Mouse (Mus musculus) regulatory T cell (primary cell): Measurements from ENCODE around the gene Srp54a.
"Not testable (repeated sequence)": the region's sequence is repeated elsewhere in the genome, so short reads cannot be mapped to it uniquely, and the experiment has no call there.

Source experiments
- in situ Hi-C: fragments of 300-600 bp; cut with MboI, MseI; formaldehyde crosslinking; loops from one replicate; pipeline ENCODE4 v1.15.1; 2025; ENCODE audit warnings: high pct_unique_total_duplicates

Srp54a gene

GRCm38 (mm10) chr12:55079726-55080600, at the start of gene Srp54a, which contains the start of gene 2700097O09Rik:
Srp54a (plus strand) TSS chr12:55080262.
2700097O09Rik (minus strand) TSS chr12:55080110.
- in situ Hi-C loops, result loop anchor here (5.0 to 10.0 kb wide), 2 partner anchors 98 to 145 kb away; no protein-coding TSS in a partner anchor

DNA sequence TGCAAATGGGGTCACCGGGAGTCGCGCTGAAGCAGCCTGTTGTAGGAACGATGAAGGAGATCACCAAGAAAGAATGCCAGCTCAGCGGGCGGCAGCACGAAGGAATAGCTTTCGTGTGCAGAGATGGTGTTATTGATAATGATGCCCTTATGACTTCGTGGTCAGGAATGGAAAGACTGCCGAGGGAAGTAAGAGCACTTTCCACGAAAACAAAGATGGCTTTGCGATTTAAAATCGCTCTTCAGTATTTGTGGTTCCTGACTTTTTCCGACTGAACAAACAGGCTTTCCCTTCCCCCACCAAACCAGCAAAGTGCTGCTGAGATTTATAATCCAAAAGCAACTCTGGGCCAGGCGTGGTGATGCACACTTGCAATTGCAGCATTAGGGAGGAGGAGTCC, 39.1 kb upstream of the Srp54a start:
- in situ Hi-C loops, result no loop called here

DNA sequence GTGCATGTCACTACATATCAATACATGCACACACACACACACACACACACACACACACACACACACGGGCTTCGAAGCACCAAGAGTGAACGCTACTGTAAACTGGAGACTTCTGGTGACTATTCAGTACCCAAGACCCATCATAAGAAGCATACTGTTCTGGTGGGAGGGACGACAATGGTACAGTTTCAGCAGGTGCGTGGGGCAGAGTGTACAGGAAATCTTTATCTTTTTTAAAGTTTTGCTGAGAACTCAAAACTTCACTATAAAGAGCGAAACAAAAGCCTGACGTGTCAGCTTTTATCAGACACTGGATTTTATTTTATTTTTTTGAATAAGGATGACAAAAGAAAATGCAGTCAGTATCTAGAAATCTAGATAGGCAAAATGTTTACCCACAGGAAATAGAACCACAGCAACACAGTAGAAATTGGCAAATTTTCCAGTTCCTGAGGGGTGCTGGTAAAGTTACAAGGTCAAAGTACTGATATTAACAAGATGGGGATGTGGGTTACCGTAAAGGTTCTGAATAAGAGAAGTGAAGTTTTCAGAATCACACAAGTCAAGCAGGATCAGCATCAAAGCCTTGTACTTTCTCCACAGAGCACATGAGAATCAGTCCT, 30.2 kb upstream of the Srp54a start:
- in situ Hi-C loops, result no loop called here

DNA sequence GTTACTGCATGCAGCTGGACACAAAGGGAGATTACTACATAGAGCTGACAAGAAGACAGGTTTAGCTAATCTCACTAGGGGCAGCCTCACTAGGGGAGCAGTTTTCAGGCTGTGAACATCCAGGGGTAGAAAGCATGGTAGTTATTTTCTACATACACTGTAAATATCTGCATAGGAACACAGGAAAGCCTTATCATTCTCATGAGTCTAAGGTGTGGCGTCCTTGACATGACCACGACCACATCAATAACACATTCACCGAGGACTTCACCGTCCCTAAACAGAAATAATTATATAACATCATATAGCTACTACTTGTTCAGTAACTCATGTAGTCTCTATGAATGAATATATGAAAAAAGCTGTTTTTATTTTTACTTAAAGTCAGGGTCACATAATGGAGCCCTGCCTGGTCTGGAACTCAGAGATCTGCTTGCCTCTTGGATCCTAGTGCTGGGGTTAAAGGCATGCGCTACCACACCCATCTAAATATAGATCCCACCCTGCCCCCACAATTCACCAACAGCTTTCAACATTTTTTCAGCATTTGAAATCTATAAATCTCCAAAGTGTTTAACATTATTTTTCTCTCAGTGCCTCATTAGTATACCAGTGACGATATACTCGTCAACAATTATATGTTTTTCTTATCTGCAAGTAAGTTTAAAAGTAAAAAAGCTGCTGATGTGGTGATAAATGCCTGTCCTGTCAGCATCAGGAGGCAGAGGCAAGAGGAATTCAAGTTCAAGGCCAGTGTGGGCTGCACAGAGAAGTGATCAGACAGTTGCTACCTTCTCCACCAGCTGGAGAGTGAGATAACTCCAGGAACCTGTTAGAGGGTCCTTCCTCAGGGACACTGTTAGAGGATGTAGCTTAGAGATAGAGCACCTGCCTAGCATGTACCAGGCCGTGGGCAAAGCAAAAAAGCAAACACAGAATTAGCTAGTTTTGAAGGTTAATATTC, 28.6 kb upstream of the Srp54a start:
- in situ Hi-C loops, result no loop called here

DNA sequence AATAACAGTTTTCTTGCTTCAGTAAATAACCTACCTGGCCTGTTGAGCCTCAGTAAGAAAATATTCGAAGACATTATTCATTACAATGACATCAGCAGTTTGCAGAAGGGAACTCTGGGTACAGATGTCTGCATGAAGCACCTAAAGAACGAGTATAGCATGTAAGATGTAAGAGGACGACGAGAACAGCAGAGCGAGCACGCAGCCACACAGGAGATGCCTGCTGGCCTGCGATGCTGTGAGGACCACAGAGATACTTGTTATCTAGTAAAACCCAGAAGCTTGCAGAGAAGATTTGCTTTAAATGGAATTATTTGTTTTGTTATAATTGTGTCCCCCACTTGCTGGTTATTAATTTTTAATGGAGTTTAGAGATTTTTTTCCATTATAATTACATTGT, 26.8 kb upstream of the Srp54a start:
- in situ Hi-C loops, result no loop called here

GRCm38 (mm10) chr12:55054551-55055241, 25.4 kb upstream of the Srp54a start:
- in situ Hi-C loops, result no loop called here

DNA sequence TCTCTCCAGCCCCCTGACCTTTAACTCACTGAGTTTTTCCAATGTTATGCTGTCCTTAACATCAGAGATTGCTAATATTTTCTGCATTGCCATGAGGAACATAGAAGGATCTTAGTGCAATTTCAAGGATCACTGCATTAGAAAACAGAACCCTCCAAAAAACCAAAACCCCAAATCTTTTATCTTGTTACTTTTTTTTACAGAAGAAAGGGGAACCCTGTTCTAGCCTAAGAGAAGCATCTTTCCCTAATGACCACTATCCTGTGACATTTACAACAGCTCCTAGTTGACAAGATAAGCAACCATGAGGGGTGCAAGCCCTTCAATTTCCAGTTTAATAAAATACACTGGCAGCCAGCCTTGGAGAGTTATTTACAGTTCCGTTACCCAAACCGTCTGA, 23.4 kb upstream of the Srp54a start:
- in situ Hi-C loops, result no loop called here

GRCm38 (mm10) chr12:55058865-55059615, 21.0 kb upstream of the Srp54a start:
- in situ Hi-C loops, result no loop called here

DNA sequence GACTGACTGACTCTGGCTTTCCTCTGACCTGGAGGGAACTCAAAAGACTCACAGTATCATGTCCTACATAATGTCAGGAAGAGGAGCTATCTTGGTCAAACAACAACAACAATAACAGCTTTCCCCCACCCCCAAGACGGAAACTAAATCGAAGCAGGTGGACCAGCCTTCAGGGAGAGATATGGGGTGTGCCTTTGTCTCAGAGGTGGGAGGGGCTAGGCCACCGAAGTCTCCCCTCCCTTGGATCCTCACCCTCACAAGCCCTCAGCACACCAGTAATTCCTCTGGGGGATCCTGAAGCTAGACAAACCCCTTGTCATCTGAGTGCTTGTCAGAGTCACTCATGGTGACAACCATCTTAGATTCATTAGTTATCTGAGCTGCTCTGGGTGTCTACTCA, 20.2 kb upstream of the Srp54a start:
- in situ Hi-C loops, result no loop called here

DNA sequence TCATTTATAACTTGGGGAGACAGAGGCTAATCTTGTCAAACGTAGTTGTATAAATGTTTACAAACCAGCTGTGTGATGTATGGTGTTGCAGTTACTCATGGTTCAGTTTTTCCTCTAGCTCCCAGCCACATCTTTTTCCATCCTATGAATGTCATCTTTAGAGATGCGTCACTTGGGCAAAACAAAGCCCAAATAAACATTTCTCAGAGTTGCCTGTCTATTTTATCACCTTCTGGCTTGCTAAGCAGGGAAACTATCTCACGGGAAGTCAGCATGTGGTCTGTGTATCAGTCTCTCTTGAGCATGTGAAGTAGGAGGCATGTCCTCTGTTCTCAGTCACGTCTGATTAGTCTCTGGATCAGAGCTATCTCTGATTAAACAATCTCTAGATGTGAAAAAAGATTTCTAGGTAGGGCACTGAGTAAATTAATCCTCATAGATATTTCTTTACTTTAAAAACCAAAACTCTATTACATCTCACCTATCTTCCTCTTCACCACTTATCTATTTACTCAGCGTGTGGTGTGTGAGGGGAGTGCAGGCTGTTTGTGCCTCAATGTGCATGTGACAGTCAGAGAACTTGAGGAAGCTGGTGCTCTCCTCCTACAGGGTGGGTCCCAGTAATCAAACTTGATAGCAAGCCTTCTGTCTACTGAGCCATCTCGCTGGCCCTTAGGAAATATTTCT, 19.7 kb upstream of the Srp54a start:
- in situ Hi-C loops, result no loop called here

GRCm38 (mm10) chr12:55061006-55061405, 19.1 kb upstream of the Srp54a start:
- in situ Hi-C loops, result no loop called here

DNA sequence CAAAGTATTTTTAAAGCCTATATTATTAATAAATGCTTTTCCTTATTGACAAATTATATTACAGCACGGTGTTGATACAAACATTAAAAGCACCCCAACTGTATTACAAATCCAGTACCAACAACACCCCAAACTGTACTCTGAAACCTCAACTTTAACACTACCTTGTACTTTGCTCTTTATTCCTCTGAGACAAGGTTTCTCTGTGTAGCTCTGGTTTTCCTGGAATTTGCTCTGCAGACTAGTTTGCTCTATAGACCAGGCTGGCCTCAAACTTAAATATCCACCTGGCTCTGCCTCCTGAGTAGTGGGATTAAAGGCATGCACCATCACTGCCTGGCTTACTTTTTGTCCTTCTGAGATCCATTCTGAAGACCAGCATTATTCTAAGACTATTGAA, 17.9 kb upstream of the Srp54a start:
- in situ Hi-C loops, result no loop called here

GRCm38 (mm10) chr12:55072495-55072894, 7.6 kb upstream of the Srp54a start:
- in situ Hi-C loops, result loop anchor here (10.0 kb wide), 1 partner anchor 152 kb away; no protein-coding TSS in a partner anchor

DNA sequence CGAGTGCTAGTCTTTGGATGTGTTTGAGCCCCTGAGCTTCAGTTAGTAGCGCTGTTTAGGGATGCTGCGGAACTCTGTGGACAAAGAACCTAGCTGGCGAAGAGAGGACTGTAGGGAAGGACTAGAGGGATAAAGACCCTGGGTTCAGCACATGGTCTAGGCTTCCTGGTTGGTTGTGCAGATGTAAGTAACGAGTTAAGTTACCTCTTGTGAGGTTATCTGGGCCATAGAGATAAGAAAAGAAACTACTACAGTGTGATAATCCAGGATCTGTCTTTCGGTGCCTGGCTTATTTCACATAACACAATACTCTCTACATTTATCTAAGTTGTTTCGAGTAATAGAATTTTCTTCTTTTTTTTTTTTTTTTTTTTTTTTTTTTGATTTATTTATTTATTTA, 6.4 kb upstream of the Srp54a start:
- in situ Hi-C loops, result loop anchor here (10.0 kb wide), 1 partner anchor 151 kb away; no protein-coding TSS in a partner anchor

- in situ Hi-C loops, result loop anchor here (5.0 to 10.0 kb wide), 2 partner anchors 93 to 150 kb away; no protein-coding TSS in a partner anchor
Measured at GRCm38 (mm10) chr12:55075296-55075695, 4.8 kb upstream of the Srp54a start.

DNA sequence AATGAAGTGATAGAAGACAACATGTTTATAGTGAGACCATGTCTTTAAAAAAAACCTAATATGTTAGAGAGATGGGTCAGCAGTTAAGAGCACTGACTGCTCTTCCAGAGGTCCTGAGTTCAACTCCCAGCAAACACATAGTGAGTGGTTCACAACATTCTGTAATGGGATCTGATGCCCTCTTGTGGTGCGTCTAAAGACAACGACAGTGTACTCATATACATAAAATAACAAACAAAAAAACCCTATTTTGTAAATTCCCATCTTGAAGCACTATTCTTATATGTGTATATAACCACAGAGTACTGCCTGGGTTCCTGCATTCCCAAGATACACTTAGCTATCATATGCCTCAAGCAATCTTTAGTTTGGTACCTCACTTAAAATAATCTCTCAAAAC, 1.4 kb upstream of the Srp54a start:
- in situ Hi-C loops, result loop anchor here (5.0 to 10.0 kb wide), 2 partner anchors 96 to 146 kb away; no protein-coding TSS in a partner anchor

GRCm38 (mm10) chr12:55080601-55080942, 510 bp downstream of the Srp54a start:
- in situ Hi-C loops, result not testable (repeated sequence)

- in situ Hi-C loops, result not testable (repeated sequence)
Measured at GRCm38 (mm10) chr12:55092127-55092526, 12.1 kb downstream of the Srp54a start.

- in situ Hi-C loops, result not testable (repeated sequence)
Measured at GRCm38 (mm10) chr12:55112616-55113015, 32.6 kb downstream of the Srp54a start.

DNA sequence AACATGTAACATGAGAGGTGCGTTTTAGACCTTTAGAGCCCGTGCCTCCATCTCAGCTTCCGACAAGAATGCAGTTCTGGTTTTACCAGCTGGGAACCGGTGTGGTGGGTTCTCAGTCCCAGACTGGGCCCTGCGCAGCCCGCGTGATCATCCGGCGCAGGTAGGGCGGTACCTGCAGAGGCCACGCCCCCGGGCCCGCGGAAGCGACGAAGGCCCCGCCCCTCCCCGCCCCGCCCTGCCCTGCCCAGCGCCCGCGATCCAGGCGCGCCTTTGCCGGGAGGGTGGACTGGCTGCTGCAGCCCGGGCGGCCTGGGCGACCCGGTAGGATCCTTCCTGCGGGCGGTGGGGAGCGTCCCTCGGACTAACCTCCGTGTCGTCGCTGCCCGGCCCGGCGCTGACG, 44.2 kb downstream of the Srp54a start, which contains the start of gene Fam177a:
TSS of gene Fam177a (plus strand) at position 228 of the 400 bp plus-strand sequence.
- in situ Hi-C loops, result not testable (repeated sequence)
